In genomic region chr7:18679772-18680171, GRCm38 (mm10) we compare ENCODE assay signal across 9 mouse cellular contexts. TPM values are rescaled to one million over a fixed set of nuclear protein-coding genes. Genes with fewer than 3 reads are reported as not detected.
A peak's percentile ranks its signal among the peaks of the same experiment; 100 is the strongest.
DNase-seq lines count a peak whose midpoint lies in the region; ATAC-seq and TF ChIP-seq lines count a peak whose summit lies in the region.
"Had no signal": no experiment of that assay in that cellular context is flagged by ENCODE, and none has a peak within 500 bp of the region (broad histone marks: within the 10 kb centered on the region; RNA-seq: fewer than 3 reads in every experiment).

No protein-coding gene starts in this region.

- H3K79me2 ChIP-seq in MEL (ENCODE audit: control insufficient read depth, insufficient read depth, low read length, poor library complexity) = no peaks in the 10 kb centered on the region

- TF ChIP-seq CTCF in MEL (IDR thresholded peaks at IDR 0.05 in 2 of 3, conservative IDR thresholded peaks at IDR 0.05 in 1 of 3; ENCODE audit: control insufficient read depth in 1 of 3, insufficient read depth in 1 of 3, low read depth in 2 of 3, low read length in 3 of 3, poor library complexity in 1 of 3, severe bottlenecking in 1 of 3) = peak; percentile 45 to 60 (median 54); a peak in 5 of 6 replicates
- peak; percentile 64 for TF ChIP-seq CTCF in lung, postnatal 0 days (IDR thresholded peaks at IDR 0.05)

- no peaks in the 10 kb centered on the region for H3K9me3 ChIP-seq in hindbrain, embryonic 11.5 days (ENCODE audit: control insufficient read depth, low read length)
- H3K9me3 ChIP-seq in hindbrain, embryonic 12.5 days (replicated peaks) = no peaks in the 10 kb centered on the region
- H3K9me3 ChIP-seq in MEL (replicated peaks; ENCODE audit: insufficient read depth, low read length) = no peaks in the 10 kb centered on the region
- H3K9me3 ChIP-seq in intestine, embryonic 16.5 days (ENCODE audit: control insufficient read depth, low read length) = no peaks in the 10 kb centered on the region
- H3K9me3 ChIP-seq in lung, postnatal 0 days (ENCODE audit: low read length) = no peaks in the 10 kb centered on the region

- no peak overlapping the region for H3K4me3 ChIP-seq in hindbrain, embryonic 11.5 days (ENCODE audit: low read depth, low read length)
- H3K4me3 ChIP-seq in hindbrain, embryonic 12.5 days = no peak overlapping the region
- H3K4me3 ChIP-seq in MEL (ENCODE audit: control insufficient read depth in 1 of 2, insufficient read depth in 1 of 2, low read depth in 2 of 2, low read length in 2 of 2) = no peak overlapping the region
- H3K4me3 ChIP-seq in intestine, embryonic 16.5 days (ENCODE audit: low read length) = no peak overlapping the region
- no peak overlapping the region for H3K4me3 ChIP-seq in lung, postnatal 0 days (ENCODE audit: low read depth, low read length)

- TF ChIP-seq RAD21 in MEL (IDR thresholded peaks at IDR 0.05; ENCODE audit: low read depth, low read length) = peak; percentile 57

- H3K9ac ChIP-seq in hindbrain, embryonic 11.5 days (ENCODE audit: low read depth, low read length) = no peak overlapping the region
- no peak overlapping the region for H3K9ac ChIP-seq in hindbrain, embryonic 12.5 days
- no peak overlapping the region for H3K9ac ChIP-seq in MEL (ENCODE audit: control insufficient read depth, low read depth, low read length, poor library complexity, severe bottlenecking)
- H3K9ac ChIP-seq in intestine, embryonic 16.5 days (ENCODE audit: low read depth, low read length) = no peak overlapping the region
- no peak overlapping the region for H3K9ac ChIP-seq in lung, postnatal 0 days (replicated peaks; ENCODE audit: low read depth)

- TF ChIP-seq POLR2A in MEL (IDR thresholded peaks at IDR 0.05; ENCODE audit: control insufficient read depth in 1 of 2, insufficient read depth in 1 of 2, low read depth in 1 of 2, low read length in 2 of 2, poor library complexity in 1 of 2) = no peak

- no peaks in the 10 kb centered on the region for H3K27me3 ChIP-seq in hindbrain, embryonic 11.5 days (ENCODE audit: control insufficient read depth, insufficient read depth, low read length)
- no peaks in the 10 kb centered on the region for H3K27me3 ChIP-seq in hindbrain, embryonic 12.5 days
- no peaks in the 10 kb centered on the region for H3K27me3 ChIP-seq in MEL (ENCODE audit: control insufficient read depth in 1 of 2, insufficient read depth in 2 of 2, low read length in 2 of 2)
- no peaks in the 10 kb centered on the region for H3K27me3 ChIP-seq in intestine, embryonic 16.5 days (replicated peaks; ENCODE audit: control insufficient read depth, insufficient read depth, low read length)
- no peaks in the 10 kb centered on the region for H3K27me3 ChIP-seq in lung, postnatal 0 days (replicated peaks; ENCODE audit: insufficient read depth, low read length)

- no peaks in the 10 kb centered on the region for H3K36me3 ChIP-seq in hindbrain, embryonic 11.5 days (ENCODE audit: control insufficient read depth, insufficient read depth, low read length)
- no peaks in the 10 kb centered on the region for H3K36me3 ChIP-seq in hindbrain, embryonic 12.5 days
- H3K36me3 ChIP-seq in MEL (ENCODE audit: control insufficient read depth in 1 of 2, insufficient read depth in 2 of 2, low read length in 2 of 2) = no peaks in the 10 kb centered on the region
- H3K36me3 ChIP-seq in intestine, embryonic 16.5 days (ENCODE audit: control insufficient read depth, insufficient read depth, low read length) = no peaks in the 10 kb centered on the region
- H3K36me3 ChIP-seq in lung, postnatal 0 days (ENCODE audit: insufficient read depth, low read length) = no peaks in the 10 kb centered on the region

- DNase-seq in hindbrain, embryonic 11.5 days (ENCODE audit: low spot score) = peak; percentile 54
- peak; percentile 32 for DNase-seq in MEL (ENCODE audit: low read depth, low spot score)
- peak; percentile 11 for DNase-seq in cerebellum, adult 9-11 months
- peak; percentile 14 for DNase-seq in lung, postnatal 0 days (ENCODE audit: low spot score)
- DNase-seq in telencephalon, adult 2 months (ENCODE audit: low read depth, low spot score) = peak; percentile 2
- DNase-seq in urinary bladder, postnatal 4 days (ENCODE audit: low spot score in 2 of 2) = no peak

- H3K4me1 ChIP-seq in hindbrain, embryonic 11.5 days (replicated peaks; ENCODE audit: control insufficient read depth, insufficient read depth, low read length) = no peaks in the 10 kb centered on the region
- no peaks in the 10 kb centered on the region for H3K4me1 ChIP-seq in hindbrain, embryonic 12.5 days
- H3K4me1 ChIP-seq in MEL (ENCODE audit: control insufficient read depth in 1 of 2, insufficient read depth in 2 of 2, low read length in 2 of 2) = no peaks in the 10 kb centered on the region
- no peaks in the 10 kb centered on the region for H3K4me1 ChIP-seq in intestine, embryonic 16.5 days (ENCODE audit: control insufficient read depth, insufficient read depth, low read length)
- H3K4me1 ChIP-seq in lung, postnatal 0 days (ENCODE audit: insufficient read depth, low read depth, low read length) = no peaks in the 10 kb centered on the region

- no peak for TF ChIP-seq EP300 in MEL (IDR thresholded peaks at IDR 0.05; ENCODE audit: low read depth in 1 of 2, low read length in 2 of 2)
- no peak for TF ChIP-seq EP300 in lung, postnatal 0 days (IDR thresholded peaks at IDR 0.05)

- no peak overlapping the region for H3K4me2 ChIP-seq in hindbrain, embryonic 11.5 days (replicated peaks; ENCODE audit: low read depth, low read length)
- no peak overlapping the region for H3K4me2 ChIP-seq in hindbrain, embryonic 12.5 days (replicated peaks)
- H3K4me2 ChIP-seq in intestine, embryonic 16.5 days (ENCODE audit: low read depth, low read length) = no peak overlapping the region
- no peak overlapping the region for H3K4me2 ChIP-seq in lung, postnatal 0 days (replicated peaks; ENCODE audit: low read depth, low read length)

- 55% methylated on average over 2 of the region's 2 CpGs for WGBS in hindbrain, embryonic 11.5 days
- 49% methylated on average over 2 of the region's 2 CpGs for WGBS in hindbrain, embryonic 12.5 days
- WGBS in intestine, embryonic 16.5 days = 41% methylated on average over 2 of the region's 2 CpGs
- WGBS in lung, postnatal 0 days = 33% methylated on average over 2 of the region's 2 CpGs

- no peak overlapping the region for H3K27ac ChIP-seq in hindbrain, embryonic 11.5 days (ENCODE audit: low read depth, low read length)
- H3K27ac ChIP-seq in hindbrain, embryonic 12.5 days = no peak overlapping the region
- no peak overlapping the region for H3K27ac ChIP-seq in MEL (ENCODE audit: control insufficient read depth, low read depth, low read length)
- H3K27ac ChIP-seq in intestine, embryonic 16.5 days (ENCODE audit: low read length) = no peak overlapping the region
- no peak overlapping the region for H3K27ac ChIP-seq in lung, postnatal 0 days (ENCODE audit: low read length)

- ATAC-seq in hindbrain, embryonic 11.5 days (ENCODE audit: low FRiP score) = 0 out of 2 replicates have a peak, but pooled peaks have one; percentile 12
- ATAC-seq in hindbrain, embryonic 12.5 days (ENCODE audit: low FRiP score) = no peak
- ATAC-seq in intestine, embryonic 16.5 days = 0 out of 2 replicates have a peak, but pooled peaks have one; percentile 42
- ATAC-seq in lung, postnatal 0 days = no peak

TF ChIP-seq in MEL, 35 proteins besides CTCF, POLR2A, EP300 and RAD21:
- TF ChIP-seq CHD2 (IDR thresholded peaks at IDR 0.05; ENCODE audit: low read length) = no peak
- peak; percentile 48 for TF ChIP-seq SMC3 (IDR thresholded peaks at IDR 0.05; ENCODE audit: low read depth, low read length)

RNA-seq across cellular contexts. Expression of gene Psg20, which starts 6.2 kb away (rescaled TPM):
- not detected in 2 replicates for polyA plus RNA-seq in hindbrain, embryonic 11.5 days (2014; fragmentation: Nextera tagmentation; extraction: Ambion mirVana)
- not detected in 2 replicates for polyA plus RNA-seq in hindbrain, embryonic 12.5 days (2016; fragmentation: Nextera tagmentation; extraction: Ambion mirVana)
- not detected in 2 replicates for total RNA-seq in MEL (2012; rRNA removed)
- polyA plus RNA-seq in MEL (2012; ENCODE audit: insufficient read depth in 1 of 2, insufficient read length in 2 of 2, low read depth in 1 of 2, low replicate concordance in 2 of 2, missing spikeins in 1 of 2) = not detected
- not detected in 2 replicates for polyA plus RNA-seq in intestine, embryonic 16.5 days (2015; fragmentation: Nextera tagmentation; extraction: Ambion mirVana)
- not detected in 2 replicates for polyA plus RNA-seq in lung, postnatal 0 days (2015; fragmentation: Nextera tagmentation; extraction: Ambion mirVana)
- total RNA-seq: layer of hippocampus, postnatal 25 days had no signal

RNA-seq across cellular contexts. Expression of gene Psg21, which starts 23.2 kb away (rescaled TPM):
- polyA plus RNA-seq in hindbrain, embryonic 11.5 days (2014; fragmentation: Nextera tagmentation; extraction: Ambion mirVana) = not detected in 2 replicates
- not detected in 2 replicates for polyA plus RNA-seq in hindbrain, embryonic 12.5 days (2016; fragmentation: Nextera tagmentation; extraction: Ambion mirVana)
- not detected in 2 replicates for total RNA-seq in MEL (2012; rRNA removed)
- not detected for polyA plus RNA-seq in MEL (2012; ENCODE audit: insufficient read depth in 1 of 2, insufficient read length in 2 of 2, low read depth in 1 of 2, low replicate concordance in 2 of 2, missing spikeins in 1 of 2)
- not detected in 2 replicates for polyA plus RNA-seq in intestine, embryonic 16.5 days (2015; fragmentation: Nextera tagmentation; extraction: Ambion mirVana)
- polyA plus RNA-seq in lung, postnatal 0 days (2015; fragmentation: Nextera tagmentation; extraction: Ambion mirVana) = not detected in 2 replicates
- total RNA-seq: layer of hippocampus, postnatal 25 days had no signal

RNA-seq across cellular contexts. Expression of gene Psg22, which starts 38.1 kb away (rescaled TPM):
- not detected in 2 replicates for polyA plus RNA-seq in hindbrain, embryonic 11.5 days (2014; fragmentation: Nextera tagmentation; extraction: Ambion mirVana)
- not detected in 2 replicates for polyA plus RNA-seq in hindbrain, embryonic 12.5 days (2016; fragmentation: Nextera tagmentation; extraction: Ambion mirVana)
- not detected in 2 replicates for total RNA-seq in MEL (2012; rRNA removed)
- polyA plus RNA-seq in MEL (2012; ENCODE audit: insufficient read depth in 1 of 2, insufficient read length in 2 of 2, low read depth in 1 of 2, low replicate concordance in 2 of 2, missing spikeins in 1 of 2) = not detected
- not detected in 2 replicates for polyA plus RNA-seq in intestine, embryonic 16.5 days (2015; fragmentation: Nextera tagmentation; extraction: Ambion mirVana)
- not detected in 2 replicates for polyA plus RNA-seq in lung, postnatal 0 days (2015; fragmentation: Nextera tagmentation; extraction: Ambion mirVana)
- total RNA-seq: layer of hippocampus, postnatal 25 days had no signal

Comparison
In these comparisons a context has a peak if more than half of its experiments do, and no peak if none do; other contexts are left out.
1. ATAC-seq: peak in hindbrain, embryonic 11.5 days (single experiment) and intestine, embryonic 16.5 days (single experiment); none in hindbrain, embryonic 12.5 days (single experiment) and lung, postnatal 0 days (single experiment).
2. DNase-seq: peak in hindbrain, embryonic 11.5 days (single experiment), MEL (single experiment), cerebellum, adult 9-11 months (single experiment), lung, postnatal 0 days (single experiment) and telencephalon, adult 2 months (single experiment); none in urinary bladder, postnatal 4 days (0 of 2).